Mouse (Mus musculus) CH12.LX (cell line): ENCODE data around the gene Papss1. TPM values are rescaled to one million over a fixed set of nuclear protein-coding genes. Genes with fewer than 3 reads are reported as not detected.

Experiments used
- DNase-seq: peaks from one replicate; pipeline ENCODE4 v3.0.0-alpha.2; 2013; ENCODE audit errors: extremely low read depth
- H3K27ac ChIP-seq: 2 replicates; pipeline ENCODE4 v1.5.1; 2012; ENCODE audit warnings: low read depth, mild to moderate bottlenecking, control low read depth, moderate library complexity; ENCODE audit not compliant: insufficient read depth
- H3K27me3 ChIP-seq: replicated peaks from 2 replicates; pipeline ENCODE3; 2012; ENCODE audit warnings: inconsistent platforms
- H3K36me3 ChIP-seq, 2 experiments: replicated peaks in 1 of 2; 2 replicates each; pipeline versions ENCODE3 to v1.6.1; 2012; ENCODE audit warnings: inconsistent platforms in 1 of 2, low read length in 1 of 2, mild to moderate bottlenecking in 1 of 2, mixed read lengths in 1 of 2, moderate library complexity in 1 of 2; ENCODE audit not compliant: control insufficient read depth in 1 of 2, insufficient read depth in 1 of 2
- H3K4me1 ChIP-seq, 2 experiments: 2 replicates each; pipeline ENCODE4 v1.6.1; 2012; ENCODE audit warnings: inconsistent platforms in 1 of 2, moderate library complexity in 1 of 2; ENCODE audit not compliant: insufficient read depth in 2 of 2, control insufficient read depth in 1 of 2
- H3K4me2 ChIP-seq: 2 replicates; pipeline ENCODE4 v1.6.1; 2012; ENCODE audit warnings: low read depth, mild to moderate bottlenecking, control low read depth; ENCODE audit not compliant: poor library complexity, insufficient read depth, severe bottlenecking
- H3K4me3 ChIP-seq, 3 experiments: fragments of 150-350 bp in 1 of 3; sonication (generic) in 1 of 3; replicated peaks in 1 of 3; 2 replicates each; pipeline versions ENCODE3 to v1.5.1; 2011 to 2012; ENCODE audit warnings: low read depth in 2 of 3, low read length in 2 of 3, mild to moderate bottlenecking in 2 of 3, moderate library complexity in 2 of 3, control low read depth in 1 of 3, improper control_type of control experiment in 1 of 3, inconsistent platforms in 1 of 3, mixed read lengths in 1 of 3; ENCODE audit not compliant: poor library complexity in 1 of 3
- H3K79me2 ChIP-seq: replicated peaks from 2 replicates; pipeline ENCODE4 v1.6.1; 2012; ENCODE audit warnings: mild to moderate bottlenecking, moderate library complexity; ENCODE audit not compliant: control insufficient read depth, poor library complexity, insufficient read depth, severe bottlenecking; ENCODE audit errors: extremely low read depth
- H3K9ac ChIP-seq: 2 replicates; pipeline ENCODE4 v1.6.1; 2012; ENCODE audit warnings: low read depth, mild to moderate bottlenecking, control low read depth, moderate library complexity; ENCODE audit not compliant: insufficient read depth
- H3K9me3 ChIP-seq: replicated peaks from 2 replicates; pipeline ENCODE3; 2012; ENCODE audit warnings: low read length, inconsistent platforms, mixed read lengths
- CTCF ChIP-seq, 2 experiments: IDR thresholded peaks in 1 of 2; conservative IDR thresholded peaks in 1 of 2; 2 replicates each; pipeline ENCODE4 v1.5.1; 2011 to 2012; ENCODE audit warnings: low read depth in 2 of 2, low read length in 2 of 2, improper control_type of control experiment in 1 of 2, inconsistent platforms in 1 of 2, mild to moderate bottlenecking in 1 of 2, moderate library complexity in 1 of 2
- IRF4 ChIP-seq: IDR thresholded peaks from 2 replicates; pipeline ENCODE4 v1.6.1; 2014; ENCODE audit warnings: low read depth, mild to moderate bottlenecking, inconsistent platforms, low read length, improper control_type of control experiment
- JUND ChIP-seq: conservative IDR thresholded peaks from 2 replicates; pipeline ENCODE4 v1.6.1; 2011; ENCODE audit warnings: low read depth, low read length, improper control_type of control experiment
- KAT2A ChIP-seq: IDR thresholded peaks from 2 replicates; pipeline ENCODE4 v1.6.1; 2012; ENCODE audit warnings: low read length, improper control_type of control experiment, inconsistent platforms; ENCODE audit not compliant: insufficient replicate concordance
- MAFK ChIP-seq: IDR thresholded peaks from 2 replicates; pipeline ENCODE4 v1.6.1; 2011; ENCODE audit warnings: low read length, improper control_type of control experiment; ENCODE audit not compliant: insufficient replicate concordance
- MAX ChIP-seq: IDR thresholded peaks from 2 replicates; pipeline ENCODE4 v1.6.1; 2011; ENCODE audit warnings: low read length, improper control_type of control experiment
- MXI1 ChIP-seq: IDR thresholded peaks from 2 replicates; pipeline ENCODE4 v1.6.1; 2011; ENCODE audit warnings: mild to moderate bottlenecking, low read depth, low read length, improper control_type of control experiment
- NELFE ChIP-seq: IDR thresholded peaks from 2 replicates; pipeline ENCODE4 v1.6.1; 2011; ENCODE audit warnings: low read depth, low read length, improper control_type of control experiment
- NRF1 ChIP-seq: IDR thresholded peaks from 2 replicates; pipeline ENCODE4 v1.6.1; 2014; ENCODE audit warnings: low read depth, mild to moderate bottlenecking, inconsistent platforms, low read length, improper control_type of control experiment, moderate library complexity
- POLR2A ChIP-seq: IDR thresholded peaks from 2 replicates; pipeline ENCODE4 v1.6.1; 2011; ENCODE audit warnings: low read depth, mild to moderate bottlenecking, improper control_type of control experiment, low read length
- RAD21 ChIP-seq: IDR thresholded peaks from 2 replicates; pipeline ENCODE4 v1.6.1; 2011; ENCODE audit warnings: low read depth, mild to moderate bottlenecking, low read length, improper control_type of control experiment, moderate library complexity
- SIN3A ChIP-seq: IDR thresholded peaks from 2 replicates; pipeline ENCODE4 v1.6.1; 2012; ENCODE audit warnings: low read length, improper control_type of control experiment, inconsistent platforms
- SMC3 ChIP-seq: IDR thresholded peaks from 2 replicates; pipeline ENCODE4 v1.6.1; 2011; ENCODE audit warnings: low read depth, low read length, improper control_type of control experiment
- ZC3H11A ChIP-seq: IDR thresholded peaks from 2 replicates; pipeline ENCODE4 v1.6.1; 2012; ENCODE audit warnings: low read depth, mild to moderate bottlenecking, inconsistent platforms, low read length, improper control_type of control experiment
- ZNF384 ChIP-seq: IDR thresholded peaks from 2 replicates; pipeline ENCODE4 v1.6.1; 2012; ENCODE audit warnings: low read depth, low read length, improper control_type of control experiment, inconsistent platforms
- dilution Hi-C: fragments of 300-500 bp; cut with MboI; formaldehyde crosslinking; loops from 2 replicates; pipeline ENCODE4 v1.14.3; 2020; ENCODE audit warnings: low sequenced_read_pairs; ENCODE audit not compliant: extremely low pct_unique_long_range_greater_than_20kb, extremely low pct_ligation_motif_present
- in situ Hi-C: fragments of 300-500 bp; cut with MboI; formaldehyde crosslinking; loops from 3 replicates; pipeline ENCODE4 v1.14.3; 2019; ENCODE audit warnings: low sequenced_read_pairs, low pct_ligation_motif_present, low pct_unique_long_range_greater_than_20kb, mixed read lengths
- polyA plus RNA-seq: library from polyadenylated mRNA; unstranded; fragments of >175 nt; gene quantifications from 2 replicates; pipeline ENCODE4 v1.2.1, GENCODE M21; 2012; ENCODE audit warnings: low read depth; ENCODE audit not compliant: insufficient read length
- total RNA-seq, 2 experiments: library from RNA; depleted of rRNA; stranded (reverse); fragments of 300-350 nt in 1 of 2; fragments of >200 nt in 1 of 2; gene quantifications; 2 replicates each; pipeline ENCODE4 v1.2.3; 2012 to 2014

Papss1 gene
- total and polyA plus RNA-seq, 3 experiments: 13.0 to 27.1 (median 19.3) TPM

- Histone ChIP-seq H3K36me3 (no peaks in the 10 kb centered on the region), H3K79me2 (no peaks in the 10 kb centered on the region), H3K4me1 (peaks cover 0 to 5% of the 10 kb centered on the region in 2 experiments; a peak in 1 of 4 replicates), H3K4me3 (no peak overlapping the region), H3K27me3 (no peaks in the 10 kb centered on the region), H3K27ac (no peak overlapping the region), H3K4me2 (no peak overlapping the region), H3K9me3 (no peaks in the 10 kb centered on the region), H3K9ac (no peak overlapping the region)
- no peak for DNase-seq
- in situ Hi-C loops (no loop called here), dilution Hi-C loops (no loop called here)
- TF ChIP-seq RAD21: no peak
- no peak for TF ChIP-seq ZC3H11A
- TF ChIP-seq SMC3: no peak
Observed at GRCm38 (mm10) chr3:131550046-131550445, 14.5 kb upstream of the Papss1 start.

DNA sequence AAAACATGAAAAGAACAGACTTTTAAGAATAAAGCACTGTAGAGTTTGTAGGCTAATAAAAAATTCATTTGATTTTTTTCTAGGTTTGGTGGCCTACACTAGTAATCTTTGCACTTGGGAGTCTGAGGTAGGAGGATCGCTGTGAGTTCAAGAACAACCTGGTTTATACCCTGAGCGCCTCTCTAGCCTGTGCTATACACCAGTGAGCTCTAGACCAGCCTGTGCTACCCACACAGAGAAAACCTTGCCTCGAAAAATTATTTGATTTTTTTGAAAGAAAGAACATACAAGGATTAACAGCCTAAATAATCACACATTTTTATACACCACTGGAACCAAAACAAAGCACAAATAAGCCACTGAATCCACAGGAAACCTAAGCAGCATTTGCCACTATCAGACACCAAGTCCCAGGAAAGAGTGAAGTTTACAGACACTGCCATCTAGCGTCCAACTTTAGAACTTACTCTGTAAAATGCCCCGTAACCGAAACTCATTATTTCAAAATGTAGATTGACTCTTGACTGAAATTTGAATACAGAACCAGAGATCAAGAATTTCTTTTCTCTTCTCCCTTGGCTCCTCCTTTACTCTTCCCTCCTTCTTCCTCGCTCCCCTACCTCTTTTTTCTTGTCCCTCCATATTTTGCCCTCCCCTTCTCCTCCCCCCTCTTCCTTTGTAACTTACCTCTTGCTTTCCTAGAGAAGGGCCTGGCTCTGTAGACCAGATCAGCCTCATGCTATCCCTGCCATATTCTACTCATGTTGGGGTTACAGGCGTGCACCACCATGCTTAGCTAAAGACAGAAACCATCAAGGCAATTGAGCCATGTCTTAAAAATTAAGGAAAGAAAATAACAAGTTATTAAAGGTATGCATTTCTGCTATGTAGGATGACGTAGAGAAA lies 12.0 kb upstream of the Papss1 start:
- no peaks in the 10 kb centered on the region for H3K79me2 ChIP-seq
- H3K27ac ChIP-seq: no peak overlapping the region
- peak overlapping the region; percentile 56 for H3K4me2 ChIP-seq
- in situ Hi-C loops (no loop called here), dilution Hi-C loops (no loop called here)
- no peak overlapping the region for H3K9ac ChIP-seq
- H3K36me3 ChIP-seq: no peaks in the 10 kb centered on the region
- H3K9me3 ChIP-seq: no peaks in the 10 kb centered on the region
- no peaks in the 10 kb centered on the region for H3K27me3 ChIP-seq
- TF ChIP-seq MAX (no peak), NRF1 (no peak), SIN3A (no peak), RAD21 (peak; percentile 83), JUND (no peak), IRF4 (peak; percentile 53; the same call in 1 of the 2 replicates), MAFK (no peak), KAT2A (no peak), CTCF (conservative IDR thresholded peaks at IDR 0.05 in 1 of 2, IDR thresholded peaks at IDR 0.05 in 1 of 2; ENCODE audit: low read depth in 2 of 2, low read length in 2 of 2) (peak; percentile 52 to 89), SMC3 (peak; percentile 71), ZC3H11A (peak; percentile 12; the same call in 1 of the 2 replicates), POLR2A (no peak)
- H3K4me1 ChIP-seq: peaks cover 0 to 5% of the 10 kb centered on the region in 2 experiments; a peak in 1 of 4 replicates
- peak; percentile 69 for DNase-seq
- no peak overlapping the region for H3K4me3 ChIP-seq

GRCm38 (mm10) chr3:131555771-131556170 lies 8.8 kb upstream of the Papss1 start:
- Histone ChIP-seq H3K4me3 (no peak overlapping the region), H3K4me1 (peaks cover 2 to 16% of the 10 kb centered on the region in 2 experiments; a peak in 3 of 4 replicates), H3K9ac (no peak overlapping the region), H3K79me2 (no peaks in the 10 kb centered on the region), H3K9me3 (no peaks in the 10 kb centered on the region), H3K27ac (no peak overlapping the region), H3K4me2 (no peak overlapping the region), H3K36me3 (no peaks in the 10 kb centered on the region), H3K27me3 (no peaks in the 10 kb centered on the region)
- dilution Hi-C loops (no loop called here), in situ Hi-C loops (loop anchor here (5.0 kb wide), 1 partner anchor 253 kb away; the partner anchor contains the start of gene Cyp2u1)
- TF ChIP-seq NELFE: no peak
- no peak for TF ChIP-seq ZNF384
- TF ChIP-seq MXI1: no peak
- DNase-seq: no peak
